Mouse (Mus musculus) kidney, adult 18-20 months (tissue): Measurements from ENCODE around the gene Ubtd1.

Experiments used
- DNase-seq: peaks from one replicate; pipeline ENCODE4 v3.0.0; 2021

Ubtd1 gene

DNA sequence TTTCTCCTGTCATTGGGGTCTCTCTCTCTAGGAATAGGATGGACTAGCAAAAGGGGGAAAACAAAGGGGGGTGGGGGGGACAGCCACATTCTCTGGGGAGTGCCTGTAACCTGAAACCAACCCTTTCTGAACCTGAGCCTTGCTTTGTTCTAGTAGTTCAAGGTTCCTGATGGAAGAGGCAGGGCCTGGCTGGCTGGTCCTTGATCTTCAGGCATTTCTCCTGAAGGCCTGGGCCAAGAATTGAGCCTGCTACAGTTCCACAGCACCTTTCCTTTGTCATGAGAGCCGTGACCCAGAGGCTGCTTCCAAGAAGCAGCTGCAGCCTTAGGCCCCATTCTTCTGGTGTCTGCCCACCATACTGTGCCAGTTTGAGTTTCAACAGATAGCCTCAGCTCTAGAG lies 13.9 kb downstream of the Ubtd1 start:
- DNase-seq: no peak

- DNase-seq: no peak
Measured at GRCm38 (mm10) chr19:41997090-41997489, 15.5 kb downstream of the Ubtd1 start.

DNA sequence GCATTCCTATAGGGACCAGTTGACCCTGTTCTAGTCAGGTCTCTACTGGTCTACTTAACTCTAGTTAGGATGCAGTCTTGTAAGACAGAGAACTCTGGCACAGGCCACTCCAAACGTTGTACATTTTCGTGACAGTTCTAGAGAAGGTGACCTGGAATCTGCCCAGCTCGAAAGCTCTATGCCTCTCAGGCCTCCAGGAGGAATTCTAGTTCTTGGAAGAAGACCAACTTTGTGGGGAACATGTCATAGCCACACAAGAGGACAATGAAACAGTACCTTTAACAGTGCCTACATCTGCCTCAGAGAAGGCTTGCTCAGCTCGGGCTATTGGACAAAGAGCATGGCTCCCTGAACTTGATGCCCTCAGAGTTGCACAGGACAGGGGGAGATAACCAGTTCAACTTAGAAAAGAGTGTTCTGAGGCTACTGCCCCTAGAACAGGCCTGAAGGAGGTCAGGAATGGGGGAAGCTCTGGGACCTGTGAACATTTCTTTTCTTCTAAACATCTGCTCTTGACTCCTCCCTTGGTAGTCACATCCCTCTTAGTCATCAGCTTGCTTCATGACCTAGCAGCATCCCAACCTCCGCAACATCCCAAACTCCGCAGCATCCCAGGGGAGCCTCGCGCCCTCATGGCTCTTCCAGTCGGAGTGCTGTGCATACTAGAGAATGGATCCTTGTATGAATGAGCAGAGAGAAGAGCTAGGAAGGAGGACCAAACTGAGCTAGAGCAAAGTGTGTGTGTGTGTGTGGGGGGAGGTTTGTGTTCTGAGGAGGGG lies 17.4 kb downstream of the Ubtd1 start:
- no peak for DNase-seq

DNA sequence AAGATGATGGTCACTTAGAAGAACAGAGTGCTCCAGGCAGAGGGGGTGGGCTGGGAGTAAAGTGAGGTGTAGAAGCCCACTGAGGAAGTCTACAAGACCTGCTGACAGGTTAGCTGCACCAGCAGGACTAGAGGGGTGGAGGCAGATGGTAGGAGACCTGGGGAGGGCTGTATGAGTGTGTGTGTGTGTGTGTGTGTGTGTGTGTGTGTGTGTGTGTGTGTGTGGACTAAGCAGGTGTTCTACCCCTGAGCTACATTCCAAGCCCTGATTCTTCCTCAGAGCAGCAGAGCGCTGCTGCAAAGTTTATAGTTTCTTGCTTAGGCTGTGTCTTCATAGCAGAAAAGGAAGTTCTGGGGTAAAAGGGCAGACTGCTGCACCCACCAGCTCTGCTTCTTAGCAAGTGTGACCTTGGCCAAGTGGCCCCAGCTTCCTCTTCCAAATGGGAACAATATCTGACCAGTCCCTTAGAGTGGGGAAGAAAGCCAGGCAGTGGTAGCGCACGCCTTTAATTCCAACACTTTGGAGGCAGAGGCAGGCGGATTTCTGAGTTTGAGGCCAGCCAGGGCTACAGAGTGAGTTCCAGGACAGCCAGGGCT lies 18.2 kb downstream of the Ubtd1 start:
- no peak for DNase-seq

DNA sequence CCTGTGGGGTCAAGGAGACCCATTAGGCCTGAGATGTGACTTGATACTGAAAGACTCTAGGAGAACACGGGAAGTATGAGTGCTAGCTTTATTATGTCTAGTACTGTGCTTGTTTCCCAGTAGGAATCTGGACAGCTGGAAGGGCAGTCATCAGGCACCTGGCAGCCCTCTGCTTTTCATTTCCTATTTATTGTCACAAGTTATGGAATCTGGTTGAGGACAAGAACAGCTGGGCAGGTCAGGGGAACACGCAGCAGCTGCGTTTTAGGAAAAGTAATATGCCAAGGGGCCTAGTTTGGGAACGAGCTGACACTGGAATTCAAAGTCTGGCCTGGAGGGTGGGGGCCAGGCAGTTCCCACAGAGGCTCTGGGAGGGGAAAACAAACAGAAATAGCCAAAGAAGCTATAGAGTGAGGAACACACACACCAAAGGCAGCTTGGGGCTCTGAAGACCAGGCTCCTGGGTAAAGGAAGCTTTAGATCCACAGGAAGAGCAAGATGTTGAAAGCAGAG lies 18.9 kb downstream of the Ubtd1 start:
- DNase-seq: no peak

DNA sequence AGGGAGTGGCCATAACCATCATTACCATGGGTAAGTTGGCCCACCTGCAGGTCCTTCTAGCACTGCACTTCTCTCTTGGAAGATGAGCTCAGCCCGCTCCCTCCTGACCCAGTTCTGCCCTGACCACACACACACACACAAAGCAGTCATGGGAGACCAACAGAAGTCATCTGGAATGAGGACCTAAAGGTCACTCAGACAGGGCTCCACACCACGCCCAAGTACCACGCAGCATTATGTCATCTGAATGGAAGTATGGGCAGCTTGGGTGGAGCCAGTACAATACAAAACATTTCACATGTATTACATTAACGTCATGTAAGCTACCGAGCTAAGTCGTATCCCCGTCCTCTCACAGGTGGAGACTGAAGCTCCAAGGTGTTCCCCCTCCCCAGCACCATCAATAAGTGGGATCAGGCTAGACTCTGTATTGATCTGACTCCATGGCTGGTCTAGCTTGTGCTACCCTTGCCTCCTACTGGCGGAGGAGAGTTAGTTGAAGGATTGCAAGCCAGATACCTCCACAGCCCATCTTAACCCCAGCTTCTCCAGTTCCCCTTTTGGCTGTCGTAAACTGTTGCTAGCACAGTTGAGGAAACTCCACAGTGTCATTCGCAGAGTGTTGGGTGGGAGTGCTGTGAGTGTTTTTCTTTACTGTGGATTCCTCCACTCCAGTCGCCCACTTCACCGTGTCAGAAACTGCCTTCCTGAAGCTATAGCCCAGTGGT lies 19.9 kb downstream of the Ubtd1 start:
- DNase-seq: no peak

DNA sequence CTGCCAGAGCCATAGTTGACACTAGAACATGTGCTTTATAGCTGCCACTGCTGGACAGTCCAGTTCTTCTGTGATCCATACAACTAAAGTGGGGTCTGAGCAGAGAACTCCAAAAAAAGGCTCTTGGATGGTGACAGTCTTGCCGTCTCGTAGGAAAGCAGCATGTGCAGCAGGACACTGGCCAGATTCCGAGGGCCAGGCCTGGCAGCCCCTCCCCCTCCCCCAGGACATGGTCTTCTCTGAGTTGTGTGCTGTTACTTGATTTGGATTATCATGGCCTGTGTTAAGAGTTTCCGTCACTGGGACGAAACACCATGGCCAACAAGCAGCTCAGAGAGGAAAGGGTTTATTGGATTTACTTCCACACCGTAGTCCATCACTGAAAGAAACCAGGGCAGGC lies 22.7 kb downstream of the Ubtd1 start:
- DNase-seq: no peak

DNA sequence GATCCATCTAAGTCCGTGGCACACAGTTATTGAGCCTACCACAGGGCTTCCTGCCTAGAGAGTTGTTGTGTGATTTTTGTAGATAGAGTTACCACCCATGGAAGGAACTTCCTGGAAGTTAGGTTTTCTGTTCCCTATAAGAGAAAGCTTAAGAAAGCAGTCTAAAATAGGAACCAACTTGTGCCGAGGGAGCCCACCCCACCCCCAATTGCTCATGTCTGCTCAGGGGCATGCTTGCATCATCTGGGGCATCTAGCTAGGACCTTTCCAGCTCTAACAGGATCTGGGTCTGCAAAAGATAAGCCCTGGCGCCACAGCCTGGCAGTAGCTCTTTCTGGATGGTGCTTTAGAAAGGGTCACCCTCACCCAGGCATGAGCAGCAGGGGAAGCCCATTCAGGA lies 24.1 kb downstream of the Ubtd1 start:
- DNase-seq: no peak

DNA sequence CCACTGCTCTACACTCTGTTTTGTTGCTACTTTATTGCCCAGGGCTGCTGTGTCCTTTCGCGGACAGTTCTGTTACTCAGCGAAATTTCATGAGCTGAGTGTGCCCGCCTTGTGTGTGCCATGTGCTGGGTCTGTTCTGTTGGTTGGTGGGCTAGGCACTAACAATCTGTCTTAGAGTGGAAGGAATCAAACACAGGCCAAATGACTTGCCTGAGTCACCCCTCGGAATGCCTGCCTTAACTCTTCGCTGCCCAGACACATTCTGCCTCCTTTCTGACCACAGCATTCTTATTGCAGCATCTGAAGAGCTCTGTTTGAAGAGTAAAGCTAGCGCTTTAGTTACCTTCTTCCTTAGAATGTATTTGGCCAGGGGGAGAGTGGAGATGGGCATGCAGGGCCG lies 25.0 kb downstream of the Ubtd1 start:
- DNase-seq: no peak

DNA sequence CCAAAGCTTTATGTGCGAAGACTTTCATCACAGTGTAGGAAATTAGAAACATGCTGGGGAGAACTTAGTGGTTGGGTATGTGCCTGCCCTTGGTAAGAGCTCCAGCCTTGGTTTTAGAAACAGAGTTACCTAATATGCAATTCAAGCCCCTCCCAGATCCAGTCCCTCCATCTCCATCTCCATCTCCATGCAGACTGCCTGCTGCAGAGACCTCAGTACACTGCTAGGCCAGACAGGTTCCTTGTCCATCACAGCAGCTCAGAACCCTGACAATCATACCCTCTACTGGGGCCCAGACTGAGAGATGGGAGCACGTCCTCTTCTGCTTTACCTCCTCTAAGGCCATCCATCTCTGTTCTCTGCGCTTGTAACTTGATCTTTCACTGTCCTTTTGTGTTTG lies 27.0 kb downstream of the Ubtd1 start:
- no peak for DNase-seq

GRCm38 (mm10) chr19:42009067-42009466 lies 27.5 kb downstream of the Ubtd1 start:
- no peak for DNase-seq

DNA sequence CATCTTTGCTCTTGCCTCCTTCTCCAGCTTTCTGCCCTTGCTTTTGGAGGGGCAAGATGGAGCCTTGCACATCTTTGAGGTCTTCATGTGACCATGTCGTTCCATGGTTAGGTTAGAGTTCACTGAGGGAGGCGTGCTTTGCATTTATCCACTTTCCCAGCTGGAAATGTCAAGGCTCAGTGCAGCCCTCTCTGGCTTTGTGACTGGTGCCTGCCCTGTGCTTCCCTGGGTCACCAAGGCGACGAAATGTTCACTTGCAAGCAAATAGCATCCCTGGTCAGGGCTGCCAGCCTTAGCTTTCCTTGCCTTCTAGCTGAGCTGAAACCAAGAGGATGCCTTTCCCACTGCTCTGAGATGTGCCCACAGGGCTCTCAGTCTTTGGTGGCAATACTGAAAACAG lies 28.9 kb downstream of the Ubtd1 start:
- DNase-seq: no peak

DNA sequence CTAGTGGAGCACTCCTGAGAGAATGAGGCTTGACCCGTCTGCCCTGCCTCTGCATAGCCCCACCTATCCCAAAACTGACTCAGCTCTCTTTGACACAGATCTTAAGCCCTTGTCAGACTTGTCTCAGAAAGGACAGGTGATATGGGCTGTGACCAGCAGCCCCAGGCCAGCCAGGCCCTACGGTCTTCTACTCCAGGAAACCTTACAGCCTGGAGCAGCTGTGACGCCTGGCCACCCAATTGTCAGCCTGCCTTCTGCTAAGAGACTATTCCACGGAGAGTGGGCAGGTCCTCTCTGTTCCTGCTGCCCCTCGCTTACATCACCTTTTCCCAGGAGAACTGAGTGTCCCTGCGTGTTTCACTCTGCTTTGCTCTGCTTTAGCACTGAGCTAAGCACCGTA lies 29.6 kb downstream of the Ubtd1 start:
- no peak for DNase-seq

GRCm38 (mm10) chr19:42014231-42014825 lies 32.8 kb downstream of the Ubtd1 start:
- no peak for DNase-seq

DNA sequence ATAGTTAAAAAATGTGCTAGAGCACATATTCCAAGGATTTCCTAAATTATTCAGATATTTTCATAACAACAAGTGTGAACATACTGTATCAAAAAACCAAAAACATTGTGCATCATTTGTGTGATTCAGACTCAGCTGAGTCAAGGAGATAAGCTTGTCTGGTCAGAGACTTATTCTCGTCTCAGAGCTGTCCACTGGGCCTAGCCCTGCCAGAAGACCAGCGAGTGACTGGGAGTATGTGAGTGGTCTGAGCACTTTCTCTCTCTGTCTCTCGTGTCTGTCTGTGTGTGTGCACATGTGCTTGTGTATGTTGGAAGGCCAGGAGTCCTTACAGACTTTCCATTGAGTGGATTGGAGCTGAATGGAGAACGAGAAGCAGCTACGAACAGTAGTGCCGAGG lies 33.4 kb downstream of the Ubtd1 start:
- no peak for DNase-seq

DNA sequence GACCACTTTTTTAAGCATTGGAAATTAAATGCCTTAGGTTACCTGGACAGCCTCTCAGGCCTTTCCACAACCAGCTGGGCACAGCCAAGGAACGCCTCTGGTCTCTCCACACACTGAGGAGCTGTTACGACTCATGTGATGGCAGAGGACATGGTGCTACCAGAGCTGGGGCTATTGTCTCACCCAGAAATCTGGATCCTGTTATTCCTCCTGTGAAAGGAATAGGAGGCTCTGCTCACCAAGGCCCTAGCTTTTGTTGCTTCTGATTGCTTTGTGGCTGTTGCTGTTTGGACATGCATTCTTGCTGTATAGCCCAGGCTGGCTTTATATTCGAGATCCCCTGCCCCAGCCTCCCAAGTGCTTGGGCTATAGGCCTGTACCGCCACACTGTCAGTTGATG lies 34.7 kb downstream of the Ubtd1 start:
- DNase-seq: no peak

DNA sequence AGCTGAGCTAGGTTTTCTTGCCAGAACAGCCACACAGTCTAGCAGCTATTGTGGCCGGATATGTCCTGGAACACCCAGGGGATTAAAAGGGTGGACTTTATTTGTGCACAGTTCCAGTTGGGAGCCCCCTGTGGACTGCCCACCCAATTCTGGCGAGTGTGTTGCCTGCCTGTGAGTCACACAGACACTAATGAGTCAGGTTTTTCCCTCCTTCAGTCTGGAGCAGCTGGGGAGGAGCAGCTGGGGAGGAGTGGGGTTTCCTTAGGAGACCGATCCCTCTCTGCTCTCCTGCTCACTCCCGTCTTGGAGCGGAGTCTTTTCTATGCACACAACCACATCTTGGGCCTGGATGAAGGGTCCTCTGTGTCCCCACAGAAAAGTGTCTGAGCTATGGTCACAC lies 35.3 kb downstream of the Ubtd1 start:
- no peak for DNase-seq

- no peak for DNase-seq
Measured at GRCm38 (mm10) chr19:42017399-42018247, 36.1 kb downstream of the Ubtd1 start.

DNA sequence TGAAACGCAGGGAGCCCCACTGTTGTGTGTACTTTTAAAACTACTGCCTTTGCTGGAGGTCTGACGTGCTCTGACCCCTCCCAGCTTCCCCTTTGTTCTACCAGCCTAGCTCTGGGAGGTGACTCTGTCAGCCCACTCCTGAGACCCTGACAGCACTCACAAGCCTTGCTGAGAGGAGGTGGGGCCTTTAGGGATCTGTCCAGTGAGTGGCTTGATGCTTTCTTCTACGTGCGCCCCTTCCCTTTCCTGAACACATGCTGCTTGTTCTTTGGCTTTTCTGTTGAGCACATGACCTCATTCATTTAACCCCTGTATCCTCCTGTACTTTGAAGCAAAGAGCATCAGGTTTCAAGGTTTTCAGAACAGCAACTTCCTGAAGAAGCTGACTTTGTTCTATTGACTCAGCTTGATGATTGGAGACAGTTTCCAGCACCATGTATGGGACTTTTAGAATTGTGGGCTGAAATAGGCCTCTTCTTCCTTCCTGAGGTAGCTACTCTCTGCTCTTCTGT lies 37.5 kb downstream of the Ubtd1 start:
- no peak for DNase-seq

GRCm38 (mm10) chr19:42021681-42022541 lies 40.3 kb downstream of the Ubtd1 start:
- DNase-seq: no peak

DNA sequence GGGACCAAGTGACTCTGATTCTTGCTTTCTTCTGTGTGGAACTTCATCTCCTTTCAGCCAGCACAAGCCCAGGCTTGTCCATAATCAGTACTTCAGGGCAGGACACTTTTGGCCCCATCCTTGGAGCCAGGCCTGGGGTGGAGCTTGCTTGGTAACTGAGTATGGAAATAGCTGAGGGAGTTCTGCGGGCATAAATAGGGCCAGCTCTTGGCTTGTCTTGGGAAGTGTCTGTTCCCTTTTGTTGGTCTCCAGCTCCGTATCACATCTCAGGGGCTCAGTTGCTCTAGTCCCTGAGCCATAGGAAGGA lies 40.9 kb downstream of the Ubtd1 start:
- no peak for DNase-seq

DNA sequence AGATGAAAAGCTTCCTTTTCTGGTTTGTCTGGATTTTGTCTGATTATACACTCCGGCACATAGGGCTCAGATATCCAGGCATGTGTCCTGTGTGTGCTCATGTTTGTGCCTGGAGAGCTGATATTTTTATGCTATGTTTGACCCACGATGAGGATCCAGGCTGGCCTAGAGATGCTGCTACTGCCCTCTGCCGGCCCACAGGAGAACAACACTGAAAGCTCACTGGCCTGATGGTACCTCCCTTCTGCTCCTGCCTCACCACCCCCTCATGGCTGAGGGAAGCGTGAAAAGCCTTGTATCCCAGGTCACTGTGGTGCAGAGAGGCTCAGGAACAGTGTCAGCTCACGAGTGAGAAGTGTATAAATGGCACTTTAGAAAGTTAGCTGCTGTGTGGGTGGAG lies 44.6 kb downstream of the Ubtd1 start:
- DNase-seq: peak; percentile 87
